Mouse (Mus musculus): ENCODE measurements around the gene Cpne5. TPM values are rescaled to one million over a fixed set of nuclear protein-coding genes. Genes with fewer than 3 reads are reported as not detected.

Cpne5 gene
- polyA plus RNA-seq, 1 experiment from 2014 or later = 12.9 TPM

- no peaks in the 10 kb centered on the region for H3K9me3 ChIP-seq (ENCODE audit: control insufficient read depth, low read length)
- H3K9ac ChIP-seq (ENCODE audit: low read length) = no peak overlapping the region
- H3K4me2 ChIP-seq (ENCODE audit: low read length) = no peak overlapping the region
- 63% methylated on average over 6 of the region's 6 CpGs for WGBS
- DNase-seq (ENCODE audit: low spot score) (no peak), ATAC-seq (replicated peaks; ENCODE audit: low FRiP score, low TSS enrichment, low read depth) (no peak)
- H3K27ac ChIP-seq (ENCODE audit: low read depth) = no peak overlapping the region
- H3K27me3 ChIP-seq (replicated peaks; ENCODE audit: control insufficient read depth, insufficient read depth, low read length) = no peaks in the 10 kb centered on the region
- H3K4me3 ChIP-seq (ENCODE audit: low read depth, low read length) = no peak overlapping the region
- peaks cover 15% of the 10 kb centered on the region for H3K4me1 ChIP-seq (replicated peaks; ENCODE audit: control insufficient read depth, insufficient read depth, low read length)
- no peaks in the 10 kb centered on the region for H3K36me3 ChIP-seq (ENCODE audit: control insufficient read depth, insufficient read depth, low read length)
Measured at GRCm38 (mm10) chr17:29167371-29167770, 70.6 kb downstream of the Cpne5 start.

DNA sequence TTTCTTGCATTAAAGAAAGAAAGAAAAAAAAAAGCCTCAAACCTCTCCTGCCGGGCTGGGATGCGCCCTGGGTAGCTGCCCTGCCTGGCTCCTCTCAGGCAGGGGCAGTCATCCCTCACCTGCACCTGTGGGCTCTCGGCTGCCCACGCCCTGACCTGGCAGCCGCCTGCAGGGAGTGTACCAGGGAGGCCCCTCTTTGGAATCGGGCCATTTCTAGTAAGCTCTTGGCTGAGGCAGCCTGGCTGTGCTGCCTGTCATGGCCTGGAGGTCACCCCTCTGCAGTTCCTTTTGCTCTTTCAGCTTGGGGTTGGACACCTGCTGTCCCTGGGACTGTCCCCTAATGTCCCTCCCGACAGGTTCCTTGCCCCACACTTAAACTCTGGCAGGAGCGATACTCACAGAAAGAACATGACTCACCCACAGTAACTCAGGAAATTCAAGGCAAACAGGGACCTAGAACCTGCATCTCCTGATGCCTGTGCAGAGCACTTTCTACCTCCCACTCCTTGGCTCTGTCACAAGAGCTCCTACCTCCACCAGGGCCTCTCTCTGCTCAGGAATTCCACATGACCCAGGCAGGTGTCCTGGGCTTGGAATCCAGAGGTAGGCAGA is 71.9 kb downstream of the Cpne5 start:
- WGBS = 51% methylated on average over 8 of the region's 8 CpGs
- no peak overlapping the region for H3K4me2 ChIP-seq (ENCODE audit: low read length)
- no peak overlapping the region for H3K4me3 ChIP-seq (ENCODE audit: low read depth, low read length)
- DNase-seq (ENCODE audit: low spot score) (no peak), ATAC-seq (replicated peaks; ENCODE audit: low FRiP score, low TSS enrichment, low read depth) (no peak)
- no peaks in the 10 kb centered on the region for H3K27me3 ChIP-seq (replicated peaks; ENCODE audit: control insufficient read depth, insufficient read depth, low read length)
- no peak overlapping the region for H3K27ac ChIP-seq (ENCODE audit: low read depth)
- peaks cover 15% of the 10 kb centered on the region for H3K4me1 ChIP-seq (replicated peaks; ENCODE audit: control insufficient read depth, insufficient read depth, low read length)
- peaks cover 12% of the 10 kb centered on the region for H3K9me3 ChIP-seq (ENCODE audit: control insufficient read depth, low read length)
- H3K36me3 ChIP-seq (ENCODE audit: control insufficient read depth, insufficient read depth, low read length) = no peaks in the 10 kb centered on the region
- no peak overlapping the region for H3K9ac ChIP-seq (ENCODE audit: low read length)

DNA sequence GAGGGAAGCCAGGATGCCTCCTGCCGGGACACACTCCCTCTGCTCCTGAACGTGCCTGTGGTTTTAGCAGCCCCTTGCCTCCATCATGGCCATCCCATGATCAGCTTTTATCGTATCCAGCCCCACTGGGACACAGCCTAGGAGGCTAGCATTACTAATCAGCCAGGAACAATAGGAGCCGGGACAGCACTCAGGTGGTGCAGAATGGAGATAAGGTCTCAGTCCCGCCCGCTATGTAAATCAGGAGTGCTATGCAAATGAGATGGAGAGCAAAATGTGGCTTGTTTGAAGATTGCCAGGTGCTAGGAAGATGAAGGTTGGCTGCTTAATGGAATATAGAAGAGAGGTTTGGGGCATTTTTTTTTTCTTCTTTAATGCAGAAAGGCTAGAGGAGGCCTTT is 72.5 kb downstream of the Cpne5 start:
- Histone ChIP-seq H3K9me3 (ENCODE audit: control insufficient read depth, low read length) (peaks cover 13% of the 10 kb centered on the region), H3K27me3 (replicated peaks; ENCODE audit: control insufficient read depth, insufficient read depth, low read length) (no peaks in the 10 kb centered on the region), H3K4me3 (ENCODE audit: low read depth, low read length) (no peak overlapping the region), H3K9ac (ENCODE audit: low read length) (no peak overlapping the region), H3K36me3 (ENCODE audit: control insufficient read depth, insufficient read depth, low read length) (no peaks in the 10 kb centered on the region), H3K4me2 (ENCODE audit: low read length) (no peak overlapping the region), H3K27ac (ENCODE audit: low read depth) (no peak overlapping the region), H3K4me1 (replicated peaks; ENCODE audit: control insufficient read depth, insufficient read depth, low read length) (peaks cover 12% of the 10 kb centered on the region)
- ATAC-seq (replicated peaks; ENCODE audit: low FRiP score, low TSS enrichment, low read depth) = no peak
- no peak for DNase-seq (ENCODE audit: low spot score)
- WGBS = 28% methylated on average over 6 of the region's 6 CpGs

DNA sequence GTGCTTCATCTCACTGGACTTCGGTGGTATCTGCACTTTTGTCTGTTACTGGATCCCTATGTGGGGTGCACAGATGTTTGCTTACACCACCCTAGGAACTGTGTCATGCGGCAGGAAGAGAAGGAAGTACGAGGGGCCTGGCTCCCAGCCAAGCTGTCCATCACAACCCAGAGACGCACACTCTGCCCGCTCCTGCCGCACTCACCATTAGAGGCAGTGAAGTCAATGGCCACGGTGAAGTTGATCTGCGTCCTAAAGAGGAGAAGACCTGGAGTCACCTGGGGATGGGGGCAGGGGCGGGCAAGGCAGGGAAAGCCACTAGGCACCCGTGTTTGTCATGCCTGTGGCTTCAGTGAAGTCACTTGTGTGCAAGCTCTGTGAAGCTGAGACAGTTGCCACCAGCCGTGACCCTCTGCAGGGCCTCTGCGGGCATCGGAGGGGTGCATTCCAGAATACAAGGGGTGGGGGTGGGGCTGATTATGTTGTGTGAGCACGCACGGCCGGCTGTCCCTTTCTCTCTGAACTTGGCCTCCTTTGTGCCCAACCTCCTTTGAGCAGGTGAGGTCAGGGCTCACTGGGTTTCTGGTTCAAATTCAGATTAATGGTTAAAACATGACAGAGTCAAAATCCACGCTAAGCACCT is 73.4 kb downstream of the Cpne5 start:
- H3K4me1 ChIP-seq (replicated peaks; ENCODE audit: control insufficient read depth, insufficient read depth, low read length) = peaks cover 12% of the 10 kb centered on the region
- no peak overlapping the region for H3K27ac ChIP-seq (ENCODE audit: low read depth)
- DNase-seq (ENCODE audit: low spot score) (no peak), ATAC-seq (replicated peaks; ENCODE audit: low FRiP score, low TSS enrichment, low read depth) (no peak)
- 17% methylated on average over 17 of the region's 17 CpGs for WGBS
- no peak overlapping the region for H3K4me3 ChIP-seq (ENCODE audit: low read depth, low read length)
- no peaks in the 10 kb centered on the region for H3K27me3 ChIP-seq (replicated peaks; ENCODE audit: control insufficient read depth, insufficient read depth, low read length)
- no peak overlapping the region for H3K9ac ChIP-seq (ENCODE audit: low read length)
- H3K4me2 ChIP-seq (ENCODE audit: low read length) = no peak overlapping the region
- H3K9me3 ChIP-seq (ENCODE audit: control insufficient read depth, low read length) = peaks cover 13% of the 10 kb centered on the region
- H3K36me3 ChIP-seq (ENCODE audit: control insufficient read depth, insufficient read depth, low read length) = no peaks in the 10 kb centered on the region

- DNase-seq (ENCODE audit: low spot score) = no peak
- Histone ChIP-seq H3K9me3 (ENCODE audit: control insufficient read depth, low read length) (peaks cover 13% of the 10 kb centered on the region), H3K4me2 (ENCODE audit: low read length) (no peak overlapping the region), H3K9ac (ENCODE audit: low read length) (no peak overlapping the region), H3K27ac (ENCODE audit: low read depth) (no peak overlapping the region), H3K27me3 (replicated peaks; ENCODE audit: control insufficient read depth, insufficient read depth, low read length) (no peaks in the 10 kb centered on the region), H3K4me1 (replicated peaks; ENCODE audit: control insufficient read depth, insufficient read depth, low read length) (peaks cover 12% of the 10 kb centered on the region), H3K4me3 (ENCODE audit: low read depth, low read length) (no peak overlapping the region), H3K36me3 (ENCODE audit: control insufficient read depth, insufficient read depth, low read length) (no peaks in the 10 kb centered on the region)
- ATAC-seq (replicated peaks; ENCODE audit: low FRiP score, low TSS enrichment, low read depth) = no peak
- 94% methylated on average over 13 of the region's 13 CpGs for WGBS
Measured at GRCm38 (mm10) chr17:29162334-29162733, 75.6 kb downstream of the Cpne5 start.

- H3K27me3 ChIP-seq (replicated peaks; ENCODE audit: control insufficient read depth, insufficient read depth, low read length) = no peaks in the 10 kb centered on the region
- no peak for DNase-seq (ENCODE audit: low spot score)
- H3K9me3 ChIP-seq (ENCODE audit: control insufficient read depth, low read length) = peaks cover 13% of the 10 kb centered on the region
- peaks cover 15% of the 10 kb centered on the region for H3K4me1 ChIP-seq (replicated peaks; ENCODE audit: control insufficient read depth, insufficient read depth, low read length)
- no peak overlapping the region for H3K4me3 ChIP-seq (ENCODE audit: low read depth, low read length)
- ATAC-seq (replicated peaks; ENCODE audit: low FRiP score, low TSS enrichment, low read depth) = no peak
- H3K27ac ChIP-seq (ENCODE audit: low read depth) = no peak overlapping the region
- H3K36me3 ChIP-seq (ENCODE audit: control insufficient read depth, insufficient read depth, low read length) = no peaks in the 10 kb centered on the region
- 78% methylated on average over 16 of the region's 16 CpGs for WGBS
- H3K4me2 ChIP-seq (ENCODE audit: low read length) = no peak overlapping the region
- no peak overlapping the region for H3K9ac ChIP-seq (ENCODE audit: low read length)
Measured at GRCm38 (mm10) chr17:29159743-29160455, 78.1 kb downstream of the Cpne5 start.

- Histone ChIP-seq H3K4me3 (ENCODE audit: low read depth, low read length) (no peak overlapping the region), H3K36me3 (ENCODE audit: control insufficient read depth, insufficient read depth, low read length) (no peaks in the 10 kb centered on the region), H3K9ac (ENCODE audit: low read length) (no peak overlapping the region), H3K27me3 (replicated peaks; ENCODE audit: control insufficient read depth, insufficient read depth, low read length) (no peaks in the 10 kb centered on the region), H3K9me3 (ENCODE audit: control insufficient read depth, low read length) (peaks cover 13% of the 10 kb centered on the region), H3K4me2 (ENCODE audit: low read length) (no peak overlapping the region), H3K27ac (ENCODE audit: low read depth) (no peak overlapping the region), H3K4me1 (replicated peaks; ENCODE audit: control insufficient read depth, insufficient read depth, low read length) (peaks cover 9% of the 10 kb centered on the region)
- ATAC-seq (replicated peaks; ENCODE audit: low FRiP score, low TSS enrichment, low read depth) = no peak
- DNase-seq (ENCODE audit: low spot score) = no peak
- 95% methylated on average over 5 of the region's 5 CpGs for WGBS
Measured at GRCm38 (mm10) chr17:29159320-29159719, 78.6 kb downstream of the Cpne5 start.

DNA sequence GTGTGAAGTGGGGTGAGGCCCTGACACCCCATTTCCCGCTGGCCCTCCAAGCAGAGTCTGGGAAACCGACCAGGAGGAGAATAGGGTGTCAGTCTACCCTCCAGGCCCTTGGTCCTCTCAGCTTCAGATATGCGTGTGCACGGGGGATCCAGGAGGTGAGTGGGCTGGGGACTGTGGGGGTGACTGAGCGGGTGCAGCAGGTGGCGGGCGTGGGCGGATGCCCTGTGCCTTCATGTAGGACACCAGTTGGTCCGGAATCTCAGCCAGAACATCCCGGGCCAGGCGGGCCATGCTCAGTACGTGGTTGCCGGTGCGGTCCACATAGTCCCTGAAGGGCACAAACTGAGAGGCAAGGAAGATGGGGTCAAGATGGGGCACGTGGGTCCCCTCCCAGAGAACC is 79.1 kb downstream of the Cpne5 start:
- Histone ChIP-seq H3K9ac (ENCODE audit: low read length) (no peak overlapping the region), H3K36me3 (ENCODE audit: control insufficient read depth, insufficient read depth, low read length) (no peaks in the 10 kb centered on the region), H3K27me3 (replicated peaks; ENCODE audit: control insufficient read depth, insufficient read depth, low read length) (no peaks in the 10 kb centered on the region), H3K4me2 (ENCODE audit: low read length) (no peak overlapping the region), H3K27ac (ENCODE audit: low read depth) (no peak overlapping the region), H3K9me3 (ENCODE audit: control insufficient read depth, low read length) (peaks cover 13% of the 10 kb centered on the region), H3K4me1 (replicated peaks; ENCODE audit: control insufficient read depth, insufficient read depth, low read length) (peaks cover 7% of the 10 kb centered on the region; the same call in 1 of the 2 replicates), H3K4me3 (ENCODE audit: low read depth, low read length) (no peak overlapping the region)
- WGBS = 94% methylated on average over 15 of the region's 15 CpGs
- DNase-seq (ENCODE audit: low spot score) (no peak), ATAC-seq (replicated peaks; ENCODE audit: low FRiP score, low TSS enrichment, low read depth) (no peak)
